Mouse (Mus musculus) right cerebral cortex, adult 2 months (tissue): ENCODE measurements around the gene Rps6ka4.
A peak's percentile ranks its signal among the peaks of the same experiment; 100 is the strongest.

ENCODE experiments used
- DNase-seq, 2 experiments: peaks; one replicate each; pipeline ENCODE4 v3.0.0; 2021 to 2022; ENCODE audit warnings: low spot score in 2 of 2

Rps6ka4 gene

DNA sequence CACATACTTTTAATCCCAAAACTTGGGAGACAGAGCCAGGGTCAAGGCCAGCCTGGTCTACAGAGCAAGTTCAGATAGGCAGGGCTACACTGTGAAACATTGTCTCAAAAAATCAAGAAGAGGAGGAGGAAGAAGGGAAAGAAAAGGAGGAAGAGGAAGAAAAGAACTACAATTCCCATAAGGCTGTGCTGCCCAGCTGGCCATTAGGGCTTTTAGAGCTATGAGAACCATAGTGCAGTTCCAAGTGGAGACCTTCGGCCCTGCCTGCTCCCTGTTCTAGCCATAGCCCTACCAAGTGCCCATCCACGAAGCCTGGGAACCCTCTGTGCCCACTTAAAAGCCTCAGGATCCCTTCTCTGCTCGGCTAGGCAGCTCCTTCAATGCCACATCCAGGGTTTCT is 11.1 kb upstream of the Rps6ka4 start:
- no peak for DNase-seq

DNA sequence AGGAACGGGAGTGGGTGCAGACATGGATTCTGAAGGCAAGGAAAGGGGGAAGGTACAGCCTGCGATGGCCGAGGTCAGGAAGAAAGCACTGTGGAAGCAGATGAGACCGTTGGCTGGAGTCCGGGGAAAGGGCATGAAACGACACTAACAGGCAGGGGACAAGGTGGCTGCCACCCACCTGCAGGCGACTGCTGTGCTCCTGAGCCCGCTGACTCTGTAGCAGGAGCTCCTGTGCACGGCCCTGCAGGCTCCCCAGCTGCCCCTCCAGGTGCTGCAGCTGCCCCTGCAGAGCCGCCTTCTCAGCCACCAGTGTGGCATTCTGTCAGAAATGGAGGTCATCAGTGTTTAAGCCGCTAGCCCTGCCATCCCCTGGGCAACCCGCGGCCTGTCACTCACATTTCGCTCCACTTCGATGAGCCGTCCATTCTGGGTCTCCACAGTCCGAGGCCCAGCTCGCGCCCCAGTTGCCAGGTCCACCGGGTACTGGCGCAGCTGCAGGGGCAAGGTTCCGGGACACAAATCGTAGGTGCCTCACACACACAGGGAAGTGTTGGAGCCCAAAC is 9.2 kb upstream of the Rps6ka4 start:
- no peak for DNase-seq

DNA sequence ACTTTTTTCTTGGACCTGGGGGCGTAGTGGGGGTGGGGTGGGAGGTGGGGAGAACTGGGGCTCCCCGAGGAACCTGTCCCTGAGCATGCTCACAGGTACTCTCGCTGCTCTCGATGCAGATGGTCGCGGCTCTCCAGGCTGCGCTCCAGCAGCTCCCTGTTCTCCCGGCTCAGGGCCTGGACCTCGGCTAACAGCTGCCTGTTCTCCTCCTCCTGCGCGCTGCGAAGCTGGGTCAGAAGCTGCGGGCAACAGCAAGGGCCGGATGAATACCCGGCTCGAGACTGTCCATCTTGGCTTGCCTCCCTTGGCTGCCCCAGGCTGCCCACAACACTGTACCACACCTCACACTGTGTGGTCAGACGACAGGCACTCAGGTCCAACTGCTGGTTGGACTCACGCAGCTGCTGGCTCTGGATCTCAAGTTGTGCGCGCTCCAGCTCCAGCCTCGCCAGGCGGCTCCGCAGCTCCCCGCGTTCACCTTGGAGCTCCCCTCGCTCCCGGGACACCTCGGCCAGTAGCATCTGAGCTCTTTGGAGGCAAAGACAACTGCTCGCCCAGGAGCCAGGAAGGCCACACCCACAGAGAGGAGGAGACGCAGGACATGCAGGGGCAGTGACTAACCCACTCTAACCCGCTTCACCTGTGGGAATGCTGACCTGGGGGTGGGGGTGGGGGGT is 7.5 kb upstream of the Rps6ka4 start:
- DNase-seq = no peak

DNA sequence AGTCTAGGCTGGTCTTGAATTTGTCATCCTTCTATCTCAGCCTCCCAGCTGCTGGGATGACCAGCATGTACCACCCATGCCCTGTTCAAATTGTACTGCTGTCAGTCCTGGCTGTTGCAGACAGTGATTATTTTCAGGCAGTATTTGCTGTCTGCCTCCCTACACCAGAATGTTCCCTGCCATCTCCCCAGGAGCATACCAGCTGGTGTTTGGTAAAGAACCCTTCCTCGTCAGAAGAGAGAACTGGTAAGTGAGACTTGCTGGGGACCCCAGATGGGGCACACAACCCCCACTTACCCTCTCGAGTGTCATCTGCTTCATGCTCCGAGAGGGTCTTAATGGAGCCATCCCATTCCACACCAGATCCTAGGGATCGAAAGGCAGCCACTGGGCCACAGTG is 5.6 kb upstream of the Rps6ka4 start:
- no peak for DNase-seq

DNA sequence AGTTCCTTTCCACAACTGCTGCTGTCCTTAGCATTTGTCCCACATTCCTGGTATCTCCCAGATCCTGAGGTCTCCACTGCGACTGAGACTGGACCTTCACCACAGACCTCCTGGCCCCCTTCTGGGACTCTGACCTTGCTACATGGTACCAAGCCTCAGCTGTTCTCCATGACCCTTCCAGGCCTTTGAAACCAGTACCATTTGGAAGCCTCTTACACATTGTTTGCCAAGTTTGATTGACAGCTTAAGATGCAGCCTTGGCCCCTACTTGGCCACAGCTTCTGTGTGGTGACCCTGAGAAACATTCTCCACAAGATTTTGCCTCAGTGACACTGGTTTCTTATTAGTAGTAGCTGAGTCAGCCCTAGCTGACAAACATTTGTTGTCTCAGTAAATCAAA is 1.9 kb upstream of the Rps6ka4 start:
- DNase-seq = no peak

DNA sequence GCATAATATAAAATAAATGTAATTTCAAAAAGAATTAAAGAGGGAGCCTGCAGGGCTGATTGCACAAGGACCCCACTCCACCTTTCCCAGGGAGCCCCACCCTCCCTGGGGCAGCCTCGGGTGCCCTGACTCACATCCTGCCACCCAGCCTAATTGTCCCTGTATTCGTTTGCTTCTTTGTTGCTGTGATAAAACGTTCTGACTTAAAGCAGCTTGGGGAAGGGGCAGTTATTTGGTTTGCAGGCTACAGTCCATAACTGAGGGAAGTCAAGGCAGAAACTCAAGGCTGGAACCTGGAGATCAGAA is 809 bp upstream of the Rps6ka4 start:
- no peak for DNase-seq

DNA sequence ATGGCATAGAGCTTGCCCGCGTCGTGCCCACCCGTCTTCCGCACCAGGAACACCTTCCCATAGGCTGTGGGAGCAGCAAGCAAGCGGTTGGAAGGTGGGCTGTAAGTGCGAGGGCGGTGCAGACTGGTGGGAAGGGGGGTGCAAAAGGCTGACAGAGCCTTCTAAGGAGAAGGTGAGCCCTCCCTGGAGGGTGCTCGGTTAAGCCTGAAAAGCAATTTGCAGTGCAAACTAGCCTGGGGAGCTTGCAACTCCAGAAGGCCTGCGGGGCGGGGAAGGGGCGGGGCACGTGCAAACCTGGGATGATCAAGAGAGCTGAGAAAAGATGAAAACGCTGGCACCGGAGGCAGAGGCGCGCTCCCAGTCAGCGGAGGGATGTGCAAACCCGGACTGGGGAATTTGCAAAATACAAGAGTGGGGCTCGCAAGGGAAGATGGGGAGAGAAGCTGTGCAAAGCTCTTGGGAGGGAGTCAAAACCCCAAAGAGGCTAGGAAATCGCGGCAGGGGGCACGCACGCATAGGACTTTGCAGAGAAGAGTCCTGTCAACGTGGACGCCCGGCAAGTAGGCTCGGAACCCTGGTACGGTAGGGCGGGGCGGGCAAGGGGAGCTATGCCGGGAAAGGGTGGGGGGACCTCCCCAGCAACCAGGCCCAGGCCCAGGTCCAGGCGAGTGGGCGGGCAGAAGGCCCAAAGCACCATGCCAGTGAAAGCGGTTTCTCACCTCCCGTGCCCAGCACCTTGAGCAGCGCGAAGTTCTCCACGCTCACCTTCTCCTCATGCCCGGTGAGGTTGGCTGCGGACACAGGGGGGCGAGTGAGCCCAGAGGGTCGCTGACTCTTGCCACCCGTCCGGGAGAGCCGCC is 591 bp downstream of the Rps6ka4 start:
- peak; percentile 63 to 71 for DNase-seq

DNA sequence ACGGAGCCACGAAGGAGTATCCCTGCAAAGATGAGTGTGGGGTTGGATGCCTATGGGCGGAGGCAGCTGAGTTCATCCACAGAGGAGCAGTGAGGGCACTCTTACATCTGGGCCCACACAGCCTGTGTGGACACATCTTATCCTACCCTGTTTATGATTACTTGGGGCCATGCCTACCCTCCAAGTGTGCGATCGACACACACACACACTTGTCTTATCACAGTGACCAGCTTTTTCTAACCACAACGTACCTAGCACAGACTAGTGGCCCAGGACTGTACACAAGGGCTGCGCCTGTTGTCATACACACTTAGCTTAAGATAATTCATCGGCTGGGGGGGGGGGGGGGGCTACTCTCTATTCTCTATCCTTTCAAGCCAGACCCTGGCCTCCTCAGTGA is 8.1 kb downstream of the Rps6ka4 start:
- DNase-seq = no peak

DNA sequence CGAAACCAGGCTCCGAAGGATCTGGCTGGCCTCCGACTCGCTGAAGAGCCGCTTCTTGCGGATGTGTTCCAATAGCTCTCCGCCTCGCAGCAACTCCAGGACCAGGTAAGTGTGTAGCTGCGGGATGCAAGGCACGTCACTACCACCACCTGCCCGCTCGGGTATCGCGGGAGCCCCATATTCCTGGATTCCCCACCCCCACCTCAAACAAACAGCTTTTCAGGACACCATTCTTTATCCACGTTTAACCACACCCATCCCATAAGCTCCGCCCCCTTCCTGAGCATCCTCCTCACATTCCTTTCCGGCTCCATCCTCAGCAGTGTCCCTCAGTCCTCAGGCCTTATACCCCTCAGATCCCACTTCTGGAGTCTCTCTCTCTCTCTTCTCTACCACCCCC is 9.1 kb downstream of the Rps6ka4 start:
- no peak for DNase-seq

DNA sequence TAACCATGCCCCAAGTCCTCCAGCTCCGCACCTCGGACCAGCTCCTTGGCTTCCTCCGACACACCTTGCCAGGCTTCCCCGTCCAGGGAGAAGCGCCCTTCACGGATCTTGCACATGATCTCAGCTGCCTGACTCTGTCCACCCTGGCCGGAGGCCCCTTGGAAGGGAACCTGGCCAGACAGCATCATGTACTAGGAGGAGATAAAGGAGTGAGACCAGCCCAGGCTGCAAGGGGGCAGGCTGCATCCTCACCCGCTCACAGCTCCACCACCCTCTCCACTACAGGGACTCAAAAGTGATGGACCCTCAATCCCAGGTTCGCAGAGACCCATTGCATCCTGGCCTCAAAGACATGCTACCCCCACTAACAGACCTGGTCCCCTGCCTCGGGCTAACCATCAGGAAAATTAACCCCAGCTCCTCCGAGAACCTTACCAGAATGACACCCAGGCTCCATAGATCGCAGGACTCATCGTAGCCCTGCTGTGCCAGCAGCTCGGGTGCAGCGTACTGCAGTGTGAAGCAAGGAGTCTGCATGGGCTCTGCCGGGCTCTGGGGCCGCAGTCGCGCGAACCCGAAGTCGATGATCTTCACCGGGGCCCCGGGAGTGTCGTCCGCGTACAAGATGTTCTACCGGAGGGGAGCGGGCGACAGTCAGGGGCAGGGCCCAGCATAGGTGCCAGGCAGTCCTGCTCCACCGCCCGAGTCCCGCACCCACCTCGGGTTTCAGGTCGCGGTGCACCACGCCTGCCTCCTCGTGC is 9.7 kb downstream of the Rps6ka4 start:
- DNase-seq = no peak

DNA sequence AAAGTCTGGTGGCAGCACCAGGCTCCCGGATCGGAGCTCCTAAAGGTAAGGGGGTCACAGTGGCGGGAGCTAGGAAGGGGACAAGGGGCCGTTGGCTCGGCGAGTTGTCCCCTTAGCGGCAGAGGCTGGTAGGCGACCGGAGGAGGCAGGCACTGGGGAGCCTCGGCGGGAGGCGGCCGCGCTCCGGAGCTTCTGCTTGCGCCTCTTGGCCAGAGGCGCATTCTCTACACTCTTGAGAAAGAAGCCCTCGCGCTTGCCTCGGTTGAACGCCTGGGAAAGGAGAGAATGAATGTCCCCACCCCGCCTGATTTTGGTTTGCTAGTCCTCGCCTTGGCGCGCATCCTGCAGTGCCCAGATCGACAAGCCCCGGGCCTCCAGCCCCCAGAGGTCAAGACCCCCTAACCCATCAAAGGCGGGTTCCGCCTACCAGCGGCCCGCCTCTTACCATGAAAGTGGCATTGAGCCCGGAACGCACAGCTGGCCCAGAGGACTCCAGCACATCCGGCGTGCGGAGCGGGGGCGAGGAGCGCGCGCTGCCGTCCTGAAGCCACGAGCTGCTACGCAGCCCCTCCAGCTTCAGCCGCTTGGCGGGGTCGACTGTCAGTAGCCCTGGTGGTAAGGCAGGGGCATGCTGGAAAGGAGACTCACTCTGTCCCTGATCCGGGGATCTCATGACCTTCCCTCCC is 10.4 kb downstream of the Rps6ka4 start:
- DNase-seq = no peak

DNA sequence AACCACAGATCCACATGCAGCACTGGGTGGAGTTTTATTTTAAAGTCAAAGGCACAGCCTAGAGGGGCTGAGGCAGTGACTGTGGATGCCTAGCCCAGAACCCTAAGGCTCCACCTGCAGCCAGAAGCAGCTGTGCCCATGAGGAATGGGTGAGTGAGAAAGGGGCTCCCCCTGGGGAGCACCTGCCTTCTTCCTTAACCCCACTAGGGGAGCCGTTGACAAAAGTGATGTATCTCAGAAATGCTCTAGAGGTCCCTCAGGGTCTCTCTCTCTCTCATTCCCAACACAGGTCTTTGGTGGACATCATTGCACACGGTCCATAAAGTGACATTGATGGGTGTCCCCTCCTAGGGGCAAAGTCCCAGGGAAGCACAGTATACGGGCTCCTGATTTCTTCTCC is 11.4 kb downstream of the Rps6ka4 start:
- DNase-seq = no peak

DNA sequence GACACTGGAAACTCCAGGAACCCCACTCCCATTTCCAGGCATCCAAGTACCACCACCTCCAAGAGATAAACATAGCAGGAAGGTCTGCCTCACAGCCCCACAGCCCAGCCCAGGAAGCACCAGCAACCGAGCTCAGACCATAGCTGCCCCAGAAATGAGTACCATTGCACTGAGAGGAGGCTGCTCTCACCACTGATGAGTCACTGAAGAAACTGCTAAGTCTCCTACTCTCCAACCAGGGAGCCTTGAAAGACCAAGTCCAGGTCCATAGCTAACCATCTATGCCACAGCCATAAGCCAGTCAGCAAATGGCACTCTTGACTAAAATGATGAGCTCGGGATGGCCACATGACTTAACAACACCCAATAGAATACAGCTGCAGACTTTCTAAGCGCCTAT is 13.8 kb downstream of the Rps6ka4 start:
- no peak for DNase-seq

DNA sequence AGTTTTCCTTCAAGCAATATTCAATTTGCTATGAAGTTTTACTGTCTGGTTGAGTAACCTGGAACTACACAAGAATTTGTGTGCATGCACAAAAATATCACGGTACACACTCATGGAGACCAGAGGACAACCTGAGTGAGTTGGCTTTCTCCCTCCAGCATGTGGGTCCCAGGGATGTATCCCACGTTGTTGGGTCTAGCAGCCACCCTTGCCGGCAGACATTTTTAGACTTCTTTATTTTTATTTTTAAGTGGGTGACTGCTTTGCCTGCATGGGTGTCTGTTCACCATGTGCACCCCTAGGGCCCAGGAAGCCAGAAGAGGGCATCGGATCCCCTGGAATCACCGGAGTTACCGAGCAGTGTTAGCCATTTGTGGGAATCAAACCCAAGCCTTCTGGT is 15.1 kb downstream of the Rps6ka4 start:
- DNase-seq = no peak

DNA sequence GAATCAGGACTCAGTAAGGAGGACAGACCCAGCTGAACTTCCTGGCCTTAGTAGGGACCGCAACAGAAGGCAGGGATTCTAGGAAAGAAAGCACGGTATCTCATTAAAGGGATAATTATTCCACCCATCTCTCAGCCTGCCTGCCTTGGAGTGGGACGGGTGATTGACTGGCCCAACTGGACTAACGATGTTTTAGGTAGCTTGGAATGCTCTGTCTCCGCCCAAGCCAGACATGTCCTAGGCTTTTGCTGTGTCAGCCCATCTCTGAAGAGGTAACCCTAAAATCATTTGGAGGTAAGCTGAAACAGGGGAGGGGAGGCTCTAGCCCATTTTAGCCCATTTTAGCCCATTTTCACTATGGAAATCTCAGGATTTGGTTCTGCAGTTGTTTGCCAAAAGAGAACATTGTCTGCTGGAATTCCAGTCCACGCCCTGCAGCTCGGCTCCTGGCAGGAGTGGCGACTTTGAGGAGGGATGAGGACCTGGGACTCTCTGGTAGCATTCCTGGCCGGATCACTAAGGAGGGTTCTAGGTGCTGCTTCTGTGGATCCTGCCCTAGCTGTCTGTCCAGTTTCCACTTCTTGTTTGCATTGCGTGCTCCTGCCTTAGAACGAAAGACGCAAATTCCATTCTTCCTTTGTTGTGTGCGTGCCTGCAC is 19.8 kb downstream of the Rps6ka4 start:
- no peak for DNase-seq

DNA sequence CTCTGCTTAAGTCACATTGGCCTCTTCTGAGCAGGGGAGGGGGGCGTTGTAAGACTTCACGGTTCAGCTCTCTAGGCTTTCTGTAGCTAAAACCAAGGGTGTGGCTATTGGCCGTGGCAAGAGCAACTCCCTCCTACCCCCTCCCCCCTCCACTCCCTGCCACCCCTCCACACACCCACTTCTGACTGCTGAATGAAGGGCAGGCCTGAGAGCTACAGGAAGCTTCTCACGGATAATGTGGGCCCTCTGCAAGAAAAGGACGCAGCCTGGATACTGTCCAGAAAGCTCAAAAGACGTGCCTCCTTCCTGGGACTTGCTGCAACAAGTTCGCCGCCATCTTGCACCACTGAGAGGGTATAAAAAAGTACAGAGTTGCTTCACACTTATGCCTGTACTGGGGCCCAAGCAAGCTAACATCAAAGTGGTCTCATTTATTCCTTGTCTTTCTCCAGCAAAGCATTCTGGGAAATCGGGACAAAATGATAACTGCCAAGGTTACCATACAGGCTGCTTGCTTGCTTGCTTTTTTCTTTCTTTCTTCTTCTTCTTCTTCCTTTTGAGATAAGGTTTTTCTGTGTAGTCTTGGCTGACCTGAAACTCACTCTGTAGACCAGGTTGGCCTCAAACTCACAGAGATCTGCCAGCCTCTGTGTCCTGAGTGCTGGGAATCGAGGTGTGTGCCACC is 21.2 kb downstream of the Rps6ka4 start:
- no peak for DNase-seq

DNA sequence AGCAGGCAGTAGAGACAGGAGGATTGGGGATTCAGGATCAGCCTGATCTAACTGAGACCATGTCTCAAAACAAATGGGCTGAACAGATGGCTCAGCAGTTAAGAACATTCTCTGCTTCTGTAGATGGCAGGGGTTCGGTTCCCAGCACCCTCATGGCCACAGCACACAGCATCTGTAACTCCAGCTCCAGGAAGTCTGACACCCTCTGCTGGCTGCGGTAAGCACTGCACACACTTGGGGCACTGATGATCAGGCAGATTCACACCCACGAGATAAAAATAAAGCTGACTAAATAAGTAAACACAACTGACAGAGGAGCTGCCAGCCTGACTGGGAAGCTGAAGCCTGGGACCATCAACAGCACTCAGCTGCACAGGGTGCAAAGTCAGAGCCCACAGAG is 25.5 kb downstream of the Rps6ka4 start:
- no peak for DNase-seq

DNA sequence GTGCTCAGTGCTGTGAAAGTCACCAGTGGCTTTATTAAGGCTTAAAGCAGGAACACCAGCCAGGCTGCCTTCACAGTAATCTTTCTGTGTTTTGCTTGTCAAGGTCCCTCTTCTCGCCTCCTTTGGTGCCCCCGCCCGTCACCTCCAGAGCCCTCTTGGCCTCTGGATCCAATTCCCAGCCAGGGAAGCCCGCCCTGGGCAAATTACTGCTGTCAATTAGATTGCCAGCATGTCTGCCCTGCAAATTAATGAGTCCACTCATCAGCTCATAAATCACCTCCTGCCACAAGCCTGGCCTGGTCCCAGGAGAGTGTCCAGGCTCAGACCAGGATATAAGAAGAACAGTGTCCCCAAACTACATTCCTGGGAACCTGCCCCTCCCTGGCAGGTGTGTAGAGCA is 26.1 kb downstream of the Rps6ka4 start:
- no peak for DNase-seq
